Mouse (Mus musculus) megakaryocyte, embryonic 14.5 days (primary cell): Measurements from ENCODE around the gene Tmem110.

Experiments used
- FLI1 ChIP-seq: IDR thresholded peaks from 2 replicates; pipeline ENCODE4 v1.6.1; 2012; ENCODE audit warnings: low read length, inconsistent platforms, mixed read lengths
- GATA1 ChIP-seq: IDR thresholded peaks from 3 replicates; pipeline ENCODE4 v1.6.1; 2012; ENCODE audit warnings: mixed read lengths, low read length, inconsistent platforms, borderline replicate concordance

DNA sequence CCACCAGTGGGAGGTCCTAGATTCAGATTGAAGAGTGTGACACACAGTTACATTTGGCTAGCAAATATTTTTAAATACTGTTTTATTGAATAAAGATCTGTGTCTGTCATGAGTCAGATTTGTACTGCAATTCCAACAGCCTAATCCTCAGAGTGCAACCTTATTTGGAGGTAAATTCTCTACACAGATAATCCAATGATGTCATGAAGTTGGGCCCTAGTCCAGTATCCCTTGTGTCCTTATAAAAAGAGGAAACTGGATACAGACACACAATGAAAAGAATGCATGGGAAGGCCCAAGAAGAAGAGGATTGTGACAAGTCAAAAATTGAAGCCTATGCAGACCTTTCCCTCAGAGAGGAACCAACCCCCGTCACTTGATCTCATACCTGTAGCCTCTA lies 91.1 kb downstream of the Tmem110 start:
- no peak for TF ChIP-seq GATA1
- no peak for TF ChIP-seq FLI1
